Mouse (Mus musculus) kidney, postnatal 0 days (tissue): Measurements from ENCODE around the gene Mapk7. TPM values are rescaled to one million over a fixed set of nuclear protein-coding genes. Genes with fewer than 3 reads are reported as not detected.

Experiments used
- ATAC-seq: fragments of 200-750 bp; cut with Nextera tagmentation; replicated peaks from 2 replicates; pipeline ENCODE4 v1.8.0; 2017; ENCODE audit warnings: low read depth, moderate number of reproducible peaks, moderate TSS enrichment, moderate library complexity; ENCODE audit not compliant: low FRiP score
- DNase-seq: peaks from one replicate; pipeline ENCODE4 v3.0.0-alpha.2; 2016; ENCODE audit warnings: low spot score
- H3K27ac ChIP-seq: fragments of 300-500 bp; sonication (generic); 2 replicates; pipeline ENCODE4 v1.5.1; 2014; ENCODE audit warnings: mild to moderate bottlenecking
- H3K27me3 ChIP-seq: fragments of 300-500 bp; sonication (generic); 2 replicates; pipeline ENCODE4 v1.6.1; 2014; ENCODE audit warnings: low read length, mixed read lengths; ENCODE audit not compliant: insufficient read depth
- H3K36me3 ChIP-seq: fragments of 300-500 bp; sonication (generic); 2 replicates; pipeline ENCODE4 v1.6.1; 2014; ENCODE audit warnings: low read length, mixed read lengths; ENCODE audit not compliant: insufficient read depth
- H3K4me1 ChIP-seq: fragments of 300-500 bp; sonication (generic); replicated peaks from 2 replicates; pipeline ENCODE4 v1.6.1; 2014; ENCODE audit warnings: antibody characterized with exemption, low read length, mixed read lengths; ENCODE audit not compliant: insufficient read depth
- H3K4me2 ChIP-seq: fragments of 300-500 bp; sonication (generic); 2 replicates; pipeline ENCODE4 v1.6.1; 2014; ENCODE audit warnings: mild to moderate bottlenecking, low read length, moderate library complexity, mixed read lengths
- H3K4me3 ChIP-seq: fragments of 300-500 bp; sonication (generic); replicated peaks from 2 replicates; pipeline ENCODE4 v1.5.1; 2014; ENCODE audit warnings: low read depth, low read length
- H3K9ac ChIP-seq: fragments of 300-500 bp; sonication (generic); 2 replicates; pipeline ENCODE4 v1.6.1; 2014; ENCODE audit warnings: low read depth, low read length
- H3K9me3 ChIP-seq: fragments of 300-500 bp; sonication (generic); replicated peaks from 2 replicates; pipeline ENCODE4 v1.6.1; 2016; ENCODE audit warnings: low read length, inconsistent platforms, mixed read lengths
- CTCF ChIP-seq: IDR thresholded peaks from 2 replicates; pipeline ENCODE4 v1.5.1; 2016; ENCODE audit warnings: antibody characterized with exemption, low read depth, mild to moderate bottlenecking, moderate library complexity
- WGBS: fragments of 180-500 bp; shearing (Covaris S2); extraction: QIAGEN DNeasy Blood & Tissue Kit; methylation state at CpG from one replicate; pipeline ENCODE4 v1.1.7; 2014; 5-methylcytosine and 5-hydroxymethylcytosine counted together
- polyA plus RNA-seq: library from polyadenylated mRNA; unstranded; fragments of >200 nt; fragmentation: Nextera tagmentation; extraction: Ambion mirVana; gene quantifications from 2 replicates; pipeline ENCODE4 v1.2.1, GENCODE M21; 2015

Gene Mapk7
- polyA plus RNA-seq, result 30.9 and 36.3 TPM in 2 replicates

DNA sequence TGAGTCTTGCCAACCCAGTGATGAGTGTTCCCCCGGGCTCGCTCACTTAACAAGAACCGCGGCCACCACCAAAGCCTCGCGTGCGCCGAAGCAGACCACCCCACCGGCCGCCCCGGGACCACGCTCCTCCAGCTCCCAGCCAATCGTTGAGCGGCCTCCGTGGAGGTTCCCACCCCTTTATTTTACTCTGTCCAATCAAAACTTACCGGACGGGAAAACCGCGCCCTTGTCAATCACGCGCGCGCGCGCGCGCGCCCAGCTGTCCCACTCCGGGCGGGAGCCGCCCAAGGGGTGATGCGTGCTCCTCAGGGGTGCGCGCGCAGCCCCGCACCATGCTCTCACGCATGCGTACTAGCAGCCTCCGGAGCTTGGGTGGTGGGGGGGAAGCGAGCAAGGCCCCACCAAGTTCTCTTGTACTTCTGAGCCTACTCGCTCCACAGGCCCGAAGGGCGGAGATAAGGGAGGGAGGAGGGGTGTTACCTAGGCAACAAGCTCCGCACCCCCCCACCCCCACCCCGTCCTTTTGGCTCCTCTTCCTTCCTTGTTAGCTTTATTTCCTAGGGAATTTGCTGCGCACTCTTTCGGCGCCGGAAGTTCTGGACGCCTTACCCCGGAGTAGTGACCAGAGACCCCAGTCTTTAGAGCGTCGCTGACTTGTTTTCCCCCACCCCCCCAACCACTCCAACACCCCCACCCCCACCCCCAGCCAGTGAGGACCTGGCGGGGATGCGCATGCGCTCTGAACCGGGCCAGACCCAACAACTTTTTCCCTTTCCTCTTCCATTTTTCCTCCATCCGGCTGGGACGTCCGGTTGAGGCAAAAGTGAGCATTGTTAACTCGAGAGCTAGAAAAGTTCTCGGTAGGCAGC, at the start of gene Mapk7:
TSS of gene Mapk7 (minus strand) at position 278 of the 869 bp plus-strand sequence.
- Histone ChIP-seq H3K4me1 (peaks cover 5% of the 10 kb centered on the region; the same call in 1 of the 2 replicates), H3K27me3 (no peaks in the 10 kb centered on the region), H3K9me3 (no peaks in the 10 kb centered on the region), H3K4me2 (peak within 1 kb of the TSS; percentile 68), H3K4me3 (peak within 1 kb of the TSS; percentile 77), H3K27ac (peak within 1 kb of the TSS; percentile 89), H3K36me3 (peaks cover 15% of the 10 kb centered on the region), H3K9ac (peak within 1 kb of the TSS; percentile 84)
- under 1% methylated on average over 62 of the region's 62 CpGs for WGBS
- peak; percentile 93 for ATAC-seq
- DNase-seq, result peak; percentile 99
- no peak for TF ChIP-seq CTCF

DNA sequence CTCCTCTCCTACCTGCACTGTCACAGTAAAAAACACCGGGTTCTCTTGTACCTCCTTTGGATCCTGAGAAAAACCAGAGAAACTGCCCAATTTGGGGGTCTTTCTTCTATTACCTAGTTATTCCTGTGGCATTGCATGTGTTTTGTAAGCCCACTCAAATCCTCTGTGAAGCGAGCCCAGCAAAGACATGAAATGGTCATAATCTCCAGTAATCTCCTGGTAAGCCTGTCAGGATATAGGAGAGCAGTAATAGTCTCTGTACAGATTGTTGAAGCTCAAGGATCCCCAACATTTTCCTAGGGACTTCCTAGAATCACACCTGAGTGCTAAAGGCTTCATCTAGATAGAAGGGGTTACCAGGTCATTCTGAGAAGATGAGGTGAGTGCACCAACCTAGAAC, 46.9 kb upstream of the Mapk7 start:
- Histone ChIP-seq H3K27me3 (no peaks in the 10 kb centered on the region), H3K4me3 (no peak overlapping the region), H3K4me2 (no peak overlapping the region), H3K9me3 (no peaks in the 10 kb centered on the region), H3K27ac (no peak overlapping the region), H3K4me1 (peaks cover under 1% of the 10 kb centered on the region; the same call in 1 of the 2 replicates), H3K9ac (no peak overlapping the region), H3K36me3 (0 out of 2 replicates have a peak, but pooled peaks cover 10% of the 10 kb centered on the region)
- ATAC-seq, result no peak
- no peak for DNase-seq
- WGBS, result 83% methylated on average over 2 of the region's 2 CpGs
- no peak for TF ChIP-seq CTCF

- H3K9ac ChIP-seq, result no peak overlapping the region
- 0 out of 2 replicates have a peak, but pooled peaks cover 5% of the 10 kb centered on the region for H3K36me3 ChIP-seq
- no peaks in the 10 kb centered on the region for H3K27me3 ChIP-seq
- H3K9me3 ChIP-seq, result no peaks in the 10 kb centered on the region
- no peak overlapping the region for H3K4me3 ChIP-seq
- H3K4me1 ChIP-seq, result peaks cover 6% of the 10 kb centered on the region; the same call in 1 of the 2 replicates
- H3K27ac ChIP-seq, result no peak overlapping the region
- H3K4me2 ChIP-seq, result no peak overlapping the region
- no peak for TF ChIP-seq CTCF
- ATAC-seq (no peak), DNase-seq (no peak)
- WGBS, result 77% methylated on average over 7 of the region's 7 CpGs
These were observed 46.4 kb upstream of the Mapk7 start for GRCm38 (mm10) chr11:61540642-61541041.

DNA sequence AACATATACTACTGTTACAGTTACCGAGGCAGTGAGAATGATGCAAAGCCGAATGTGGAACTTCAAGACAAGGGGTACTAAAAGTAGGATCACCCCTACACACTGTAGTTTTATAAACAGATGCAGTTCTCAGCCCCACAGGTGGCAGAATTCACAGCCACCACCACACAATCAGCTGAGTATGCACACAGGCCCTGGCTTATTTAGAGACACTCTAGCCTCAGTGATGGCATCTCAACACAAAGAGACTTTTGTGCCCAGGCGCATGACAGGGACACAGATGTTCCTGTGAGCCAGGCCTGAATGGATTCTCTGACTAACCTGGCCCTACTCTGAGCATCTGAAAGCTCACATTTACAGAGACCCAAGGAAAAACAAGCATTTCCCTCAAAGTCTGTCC, 43.2 kb upstream of the Mapk7 start:
- Histone ChIP-seq H3K36me3 (no peaks in the 10 kb centered on the region), H3K27me3 (no peaks in the 10 kb centered on the region), H3K9ac (no peak overlapping the region), H3K27ac (no peak overlapping the region), H3K4me2 (no peak overlapping the region), H3K4me3 (no peak overlapping the region), H3K4me1 (peaks cover 6% of the 10 kb centered on the region; the same call in 1 of the 2 replicates), H3K9me3 (no peaks in the 10 kb centered on the region)
- TF ChIP-seq CTCF, result no peak
- DNase-seq, result no peak
- no peak for ATAC-seq
- WGBS, result 93% methylated on average over 3 of the region's 3 CpGs

GRCm38 (mm10) chr11:61536952-61537351, 42.7 kb upstream of the Mapk7 start:
- H3K27me3 ChIP-seq, result no peaks in the 10 kb centered on the region
- no peak overlapping the region for H3K4me3 ChIP-seq
- H3K27ac ChIP-seq, result no peak overlapping the region
- TF ChIP-seq CTCF, result no peak
- no peaks in the 10 kb centered on the region for H3K9me3 ChIP-seq
- no peaks in the 10 kb centered on the region for H3K36me3 ChIP-seq
- 61% methylated on average over 3 of the region's 3 CpGs for WGBS
- H3K4me2 ChIP-seq, result no peak overlapping the region
- DNase-seq (no peak), ATAC-seq (no peak)
- no peak overlapping the region for H3K9ac ChIP-seq
- H3K4me1 ChIP-seq, result peaks cover 6% of the 10 kb centered on the region; the same call in 1 of the 2 replicates

DNA sequence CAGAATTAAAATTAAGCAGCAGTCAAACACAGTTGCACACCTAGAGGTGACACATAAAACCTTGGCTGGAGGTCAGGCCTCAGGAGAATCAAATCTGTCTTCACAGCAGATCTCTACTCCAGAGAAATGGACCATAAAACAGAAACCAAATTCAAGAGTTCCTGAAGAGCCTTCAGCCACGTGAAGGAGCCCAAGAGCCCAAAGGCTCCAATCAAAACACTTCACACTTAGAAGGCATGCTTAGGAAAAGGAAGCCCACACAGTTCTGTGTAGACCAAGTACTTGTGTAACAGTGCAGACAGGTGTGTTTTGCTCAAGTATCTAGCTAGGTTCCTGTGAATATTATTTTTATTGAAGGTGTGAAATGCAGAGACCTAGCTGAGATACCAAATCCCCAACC, 41.3 kb upstream of the Mapk7 start:
- DNase-seq, result no peak
- H3K27ac ChIP-seq, result no peak overlapping the region
- H3K36me3 ChIP-seq, result peaks cover 2% of the 10 kb centered on the region; the same call in 1 of the 2 replicates
- H3K4me2 ChIP-seq, result no peak overlapping the region
- H3K4me3 ChIP-seq, result no peak overlapping the region
- no peak for ATAC-seq
- no peaks in the 10 kb centered on the region for H3K9me3 ChIP-seq
- H3K4me1 ChIP-seq, result peaks cover 6% of the 10 kb centered on the region; the same call in 1 of the 2 replicates
- no peaks in the 10 kb centered on the region for H3K27me3 ChIP-seq
- 18% methylated on average over 1 of the region's 1 CpGs for WGBS
- H3K9ac ChIP-seq, result no peak overlapping the region
- TF ChIP-seq CTCF, result no peak
